Mouse (Mus musculus): Measurements from ENCODE around the gene Mfsd7a.

DNA sequence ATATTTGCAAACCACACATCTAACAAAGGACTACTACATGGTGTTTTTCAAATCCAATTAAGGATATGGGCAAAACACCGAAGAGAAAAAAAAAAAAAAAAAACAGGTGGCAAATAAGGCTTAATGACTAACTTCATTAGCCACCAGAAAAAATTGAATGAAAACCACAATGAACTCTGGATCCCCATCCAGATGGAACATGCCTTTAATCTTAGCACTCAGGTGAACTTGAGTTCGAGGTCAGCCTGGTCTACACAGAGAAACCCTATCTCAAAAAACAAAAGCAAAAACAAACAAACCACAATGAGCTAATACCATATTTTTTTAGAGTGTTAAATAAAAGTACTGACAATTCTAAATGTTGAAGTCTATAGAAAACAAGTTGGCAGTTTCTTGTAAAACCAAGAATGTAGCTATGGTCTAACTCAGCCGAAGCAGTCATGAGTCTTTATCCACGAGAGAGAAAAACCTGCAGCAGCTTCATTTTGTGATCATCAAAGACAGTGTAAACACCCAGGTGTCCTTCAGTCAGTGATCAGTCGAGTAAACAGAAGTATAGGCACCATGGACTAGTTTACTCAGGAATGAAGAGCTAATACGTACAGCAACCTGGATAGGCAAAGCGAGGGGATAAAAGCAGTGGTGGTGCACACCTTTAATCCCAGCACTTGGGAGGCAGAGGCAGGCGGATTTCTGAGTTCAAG, 2.3 kb upstream of the Mfsd7a start:
- TF ChIP-seq CTCF (IDR thresholded peaks at IDR 0.05): no peak
- no peak for TF ChIP-seq EP300 (IDR thresholded peaks at IDR 0.05)

Data from lung, postnatal 0 days (tissue).